Mouse (Mus musculus) neutrophil, adult 83 days (primary cell): ENCODE measurements around the gene Fkrp. TPM values are rescaled to one million over a fixed set of nuclear protein-coding genes. Genes with fewer than 3 reads are reported as not detected.

ENCODE experiments used
- total RNA-seq, 2 experiments: library from RNA; stranded (reverse); gene quantifications; one replicate each; pipeline ENCODE4 v1.2.4; 2023

Fkrp gene
- 10 to 100 TPM; 12.4 to 13.8 TPM for total RNA-seq

DNA sequence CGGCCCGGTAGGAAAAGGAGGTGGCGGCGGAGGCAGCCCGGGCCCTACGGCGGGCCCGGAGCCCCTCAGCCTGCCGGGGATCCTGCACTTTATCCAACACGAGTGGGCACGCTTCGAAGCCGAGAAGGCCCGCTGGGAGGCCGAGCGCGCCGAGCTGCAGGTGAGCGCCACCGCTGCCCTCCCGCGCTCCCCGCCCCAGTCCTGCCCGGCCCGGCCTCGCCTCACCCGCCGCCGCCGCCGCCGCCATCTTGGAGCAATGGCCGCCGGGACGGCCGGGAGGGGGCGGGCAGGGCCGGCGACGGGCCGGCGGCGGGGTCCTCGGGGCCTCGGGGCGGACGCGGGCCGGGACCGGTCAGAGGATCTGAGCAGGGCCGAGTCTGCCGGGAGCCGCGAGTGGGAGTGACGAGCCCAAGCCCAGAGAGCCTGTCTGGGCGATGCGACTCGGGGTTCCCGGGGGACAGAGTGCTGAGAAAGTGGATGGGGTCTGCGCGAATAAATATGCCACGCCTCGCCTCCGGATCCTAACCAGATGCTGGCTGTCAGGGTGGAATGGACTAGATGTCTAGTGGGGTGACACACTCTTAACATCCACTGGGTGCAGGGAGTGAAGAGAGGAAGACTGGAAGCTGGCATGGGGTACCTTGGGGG is at the start of gene Fkrp:
Fkrp (minus strand) TSS at position 258 of the 648 bp plus-strand sequence.

DNA sequence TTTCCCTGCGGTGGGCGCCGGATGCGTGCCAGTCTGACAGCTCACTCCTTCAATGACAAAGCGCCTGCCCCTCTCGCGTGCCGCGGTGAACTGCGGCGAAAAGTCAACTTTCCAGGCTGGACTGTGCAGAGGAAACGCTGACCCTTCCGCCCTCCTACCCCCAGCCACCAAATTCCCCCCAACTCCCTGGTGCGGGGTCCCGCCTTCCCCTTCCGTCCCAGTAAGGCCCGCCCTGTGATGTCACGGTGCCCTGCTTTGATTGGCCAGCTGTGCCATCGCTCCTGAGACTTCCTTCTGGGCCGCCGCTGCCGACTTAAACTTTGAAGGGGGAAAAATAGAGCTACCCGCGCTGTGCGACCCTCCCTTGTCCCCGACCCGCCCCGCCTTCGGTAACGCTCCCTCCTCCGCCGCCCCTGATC is 26.1 kb upstream of the Fkrp start, which contains the start of gene Prkd2:
Prkd2 (plus strand) TSS at position 258 of the 419 bp plus-strand sequence.

DNA sequence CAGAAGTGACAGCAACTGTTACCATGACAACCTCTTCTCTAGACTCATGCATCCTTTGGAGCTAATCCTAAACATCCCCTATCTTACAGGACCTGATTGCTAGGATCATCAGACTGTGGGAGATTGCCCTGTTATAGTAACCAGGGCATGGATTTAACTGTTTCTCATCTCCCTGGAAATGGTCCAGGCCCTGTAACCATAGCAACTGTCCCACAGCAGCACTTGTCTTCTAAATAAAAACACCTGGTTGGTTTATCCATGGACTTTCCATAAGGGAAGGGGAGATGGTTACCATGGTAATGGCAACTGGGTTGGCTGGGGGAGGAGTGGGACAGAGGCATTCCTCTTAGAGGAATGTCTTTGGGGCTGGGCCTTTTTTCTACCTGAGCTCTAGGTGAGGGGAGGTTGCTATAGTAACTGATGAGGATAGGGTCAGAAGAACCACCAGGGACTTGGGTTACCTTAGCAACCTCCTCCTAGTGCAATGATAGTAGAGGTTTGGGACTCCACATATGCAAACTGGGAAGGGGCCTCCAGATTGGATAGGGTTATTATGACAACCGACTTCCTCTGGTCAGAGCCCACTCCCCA is 1.1 kb downstream of the Fkrp start, which contains the start of gene Strn4:
Strn4 (plus strand) TSS at position 539 of the 591 bp plus-strand sequence.

DNA sequence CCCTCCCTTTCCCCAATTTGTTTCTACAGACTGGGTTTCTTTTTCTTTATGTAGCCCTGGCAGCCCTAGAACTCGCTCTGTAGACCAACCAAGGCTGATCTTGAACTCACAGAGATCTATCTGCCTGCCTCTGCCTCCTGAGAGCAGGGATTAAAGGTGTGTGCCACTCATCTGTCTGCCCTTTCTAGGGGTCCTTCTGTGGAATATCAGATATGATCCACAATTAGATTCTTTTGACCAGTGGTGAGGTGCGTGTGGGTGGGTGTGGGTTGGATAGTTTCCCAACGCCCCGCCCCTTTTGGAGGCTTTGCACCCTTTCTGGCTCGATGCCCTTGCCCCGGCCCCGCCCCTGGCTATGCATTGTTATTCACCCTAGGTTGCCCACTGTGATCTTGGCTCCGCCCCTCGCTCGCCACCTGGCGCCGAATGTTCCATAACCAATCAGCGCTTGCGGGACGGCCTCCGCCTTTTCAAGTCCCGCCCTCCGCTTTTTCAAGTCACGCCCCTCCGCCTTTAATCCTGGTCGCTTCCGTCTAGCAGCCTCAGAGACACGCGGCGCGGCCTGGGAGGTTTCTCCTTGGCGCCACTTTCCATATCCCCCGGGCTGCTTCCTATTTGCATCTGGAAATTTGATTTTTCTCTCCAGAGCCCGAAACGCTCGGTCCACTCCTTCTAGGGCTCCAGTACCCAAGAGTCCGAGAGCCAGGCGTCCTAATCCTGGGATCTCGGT is 35.5 kb downstream of the Fkrp start, which contains the start of gene Slc1a5:
Slc1a5 (plus strand) TSS at position 516 of the 730 bp plus-strand sequence.

Other genes with a start within 250 kb of the Fkrp start
- 1 to 10 TPM; 2.7 to 3.3 TPM for gene Arhgap35, start 201.7 kb downstream of the Fkrp start, total RNA-seq
- not detected for gene Ceacam15, start 141.0 kb downstream of the Fkrp start, total RNA-seq
- not detected for gene Ceacam9, start 94.8 kb downstream of the Fkrp start, total RNA-seq
- gene Ap2s1, start 78.3 kb downstream of the Fkrp start, total RNA-seq = 100 to 1,000 TPM; 145 to 151 TPM
- 10 to 100 TPM; 42.6 to 47.9 TPM for gene Slc1a5, start 35.4 kb downstream of the Fkrp start, total RNA-seq
- 10 to 100 TPM; 75.2 to 78.0 TPM for gene Strn4, start 843 bp downstream of the Fkrp start, total RNA-seq
- 10 to 100 TPM; 43.2 to 52.6 TPM for gene Prkd2, start 26.2 kb upstream of the Fkrp start, total RNA-seq
- under 1 TPM in 1 of 2 experiments, not detected in 1; 0.11 TPM for gene Dact3, start 58.6 kb upstream of the Fkrp start, total RNA-seq
- gene Gng8, start 75.1 kb upstream of the Fkrp start, total RNA-seq = not detected
- 10 to 100 TPM; 29.6 to 30.3 TPM for gene Ptgir, start 89.8 kb upstream of the Fkrp start, total RNA-seq
- 100 to 1,000 TPM; 224 to 233 TPM for gene Calm3, start 107.4 kb upstream of the Fkrp start, total RNA-seq
- under 1 TPM in 1 of 2 experiments, not detected in 1; 0.13 TPM for gene Pnmal2, start 128.0 kb upstream of the Fkrp start, total RNA-seq
- not detected for gene Pnmal1, start 142.9 kb upstream of the Fkrp start, total RNA-seq
- under 1 TPM; 0.07 to 0.11 TPM for gene Gm42372, start 166.4 kb upstream of the Fkrp start, total RNA-seq
- under 1 TPM; 0.09 to 0.18 TPM for gene Ccdc8, start 176.0 kb upstream of the Fkrp start, total RNA-seq
- 10 to 100 TPM; 37.7 to 42.4 TPM for gene Ppp5c, start 211.2 kb upstream of the Fkrp start, total RNA-seq
- gene Hif3a, start 245.7 kb upstream of the Fkrp start, total RNA-seq = 1 to 10 TPM in 1 of 2 experiments, under 1 TPM in 1; 0.42 to 1.3 TPM